ENCODE assay signal across 16 mouse cellular contexts in genomic region chr1:193705205-193705604, GRCm38 (mm10).
A peak's percentile ranks its signal among the peaks of the same experiment; 100 is the strongest.
DNase-seq lines count a peak whose midpoint lies in the region; ATAC-seq and TF ChIP-seq lines count a peak whose summit lies in the region.
"Had no signal": no experiment of that assay in that cellular context is flagged by ENCODE, and none has a peak within 500 bp of the region (broad histone marks: within the 10 kb centered on the region; RNA-seq: fewer than 3 reads in every experiment).

No protein-coding gene starts in this region.

- no peak overlapping the region for H3K9ac ChIP-seq in hindbrain, postnatal 0 days (replicated peaks; ENCODE audit: low read length)
- H3K9ac ChIP-seq in lung, postnatal 0 days (replicated peaks; ENCODE audit: low read depth): no peak overlapping the region
- H3K9ac ChIP-seq: heart, embryonic 13.5 days; neural tube, embryonic 12.5 days had no signal

- peaks cover 15% of the 10 kb centered on the region for H3K27me3 ChIP-seq in hindbrain, embryonic 10.5 days (ENCODE audit: insufficient read depth, poor library complexity, severe bottlenecking)
- no peaks in the 10 kb centered on the region for H3K27me3 ChIP-seq in hindbrain, postnatal 0 days (ENCODE audit: insufficient read depth, low read length)
- no peaks in the 10 kb centered on the region for H3K27me3 ChIP-seq in lung, postnatal 0 days (replicated peaks; ENCODE audit: insufficient read depth, low read length)
- H3K27me3 ChIP-seq: neural tube, embryonic 12.5 days had no signal

- no peak for TF ChIP-seq EP300 in lung, postnatal 0 days (IDR thresholded peaks at IDR 0.05)

- H3K9me3 ChIP-seq in hindbrain, embryonic 10.5 days: no peaks in the 10 kb centered on the region
- H3K9me3 ChIP-seq in hindbrain, postnatal 0 days (ENCODE audit: low read length): no peaks in the 10 kb centered on the region
- no peaks in the 10 kb centered on the region for H3K9me3 ChIP-seq in lung, postnatal 0 days (ENCODE audit: low read length)
- H3K9me3 ChIP-seq: G1E; heart, embryonic 13.5 days; limb, embryonic 10.5 days; neural tube, embryonic 12.5 days had no signal

- peak; percentile 9 for DNase-seq in hindbrain, embryonic 10.5 days (ENCODE audit: low spot score)
- DNase-seq in hindbrain, postnatal 0 days (ENCODE audit: low spot score): no peak
- peak; percentile 40 for DNase-seq in lung, postnatal 0 days (ENCODE audit: low spot score)
- no peak for DNase-seq in lung, postnatal 25 days (ENCODE audit: low spot score)
- peak; percentile 61 for DNase-seq in adrenal gland, postnatal 14 days
- no peak for DNase-seq in left cerebral cortex, adult 2 months (ENCODE audit: extremely low spot score in 1 of 2, low spot score in 2 of 2)
- no peak for DNase-seq in T-cell, adult 2 months (ENCODE audit: low spot score)
- DNase-seq: heart, postnatal 4 days; layer of hippocampus, postnatal 36 days; lung, adult 18-20 months had no signal

- no peak for ATAC-seq in hindbrain, postnatal 0 days
- ATAC-seq in lung, postnatal 0 days: peak; percentile 30; the same call in 1 of the 2 replicates
- ATAC-seq: forebrain, embryonic 14.5 days; midbrain, embryonic 16.5 days had no signal

- H3K4me3 ChIP-seq in hindbrain, embryonic 10.5 days: no peak overlapping the region
- no peak overlapping the region for H3K4me3 ChIP-seq in hindbrain, postnatal 0 days (ENCODE audit: low read length)
- H3K4me3 ChIP-seq in lung, postnatal 0 days (ENCODE audit: low read depth, low read length): no peak overlapping the region
- no peak overlapping the region for H3K4me3 ChIP-seq in left cerebral cortex, adult 2 months
- H3K4me3 ChIP-seq: heart, embryonic 13.5 days; limb, embryonic 10.5 days; neural tube, embryonic 12.5 days had no signal

- no peak for TF ChIP-seq CTCF in hindbrain, postnatal 0 days (IDR thresholded peaks at IDR 0.05; ENCODE audit: low read depth)
- no peak for TF ChIP-seq CTCF in lung, postnatal 0 days (IDR thresholded peaks at IDR 0.05)
- TF ChIP-seq CTCF in left cerebral cortex, adult 2 months (IDR thresholded peaks at IDR 0.05): no peak

- no peak overlapping the region for H3K4me2 ChIP-seq in hindbrain, postnatal 0 days (ENCODE audit: low read depth, low read length)
- H3K4me2 ChIP-seq in lung, postnatal 0 days (replicated peaks; ENCODE audit: low read depth, low read length): no peak overlapping the region
- H3K4me2 ChIP-seq: heart, embryonic 13.5 days; neural tube, embryonic 12.5 days had no signal

- H3K4me1 ChIP-seq in hindbrain, embryonic 10.5 days (replicated peaks): peaks cover 25% of the 10 kb centered on the region
- no peaks in the 10 kb centered on the region for H3K4me1 ChIP-seq in hindbrain, postnatal 0 days (ENCODE audit: insufficient read depth, low read length)
- no peaks in the 10 kb centered on the region for H3K4me1 ChIP-seq in lung, postnatal 0 days (ENCODE audit: insufficient read depth, low read depth, low read length)

- intact Hi-C loops in left cerebral cortex, adult 2 months (cut with DNase I): no loop called here

- H3K27ac ChIP-seq in hindbrain, embryonic 10.5 days: no peak overlapping the region
- H3K27ac ChIP-seq in hindbrain, postnatal 0 days: no peak overlapping the region
- H3K27ac ChIP-seq in lung, postnatal 0 days (ENCODE audit: low read length): no peak overlapping the region
- H3K27ac ChIP-seq in left cerebral cortex, adult 2 months: no peak overlapping the region
- H3K27ac ChIP-seq: heart, embryonic 13.5 days; limb, embryonic 10.5 days; neural tube, embryonic 12.5 days had no signal

- H3K36me3 ChIP-seq in hindbrain, embryonic 10.5 days: no peaks in the 10 kb centered on the region
- H3K36me3 ChIP-seq in hindbrain, postnatal 0 days (ENCODE audit: insufficient read depth, low read length): no peaks in the 10 kb centered on the region
- H3K36me3 ChIP-seq in lung, postnatal 0 days (ENCODE audit: insufficient read depth, low read length): no peaks in the 10 kb centered on the region
- H3K36me3 ChIP-seq: G1E; heart, embryonic 13.5 days; limb, embryonic 10.5 days; neural tube, embryonic 12.5 days had no signal

- WGBS in hindbrain, embryonic 10.5 days: 42% methylated on average over 2 of the region's 2 CpGs
- 42% methylated on average over 2 of the region's 2 CpGs for WGBS in hindbrain, postnatal 0 days
- WGBS in lung, postnatal 0 days: 46% methylated on average over 2 of the region's 2 CpGs

Comparison
In these comparisons a context has a peak if more than half of its experiments do, and no peak if none do; other contexts are left out.
1. DNase-seq: peak in hindbrain, embryonic 10.5 days (single experiment), lung, postnatal 0 days (single experiment) and adrenal gland, postnatal 14 days (single experiment); none in hindbrain, postnatal 0 days (single experiment), lung, postnatal 25 days (single experiment), left cerebral cortex, adult 2 months (0 of 2) and T-cell, adult 2 months (single experiment).